Comparison of ENCODE assay signal across 27 mouse cellular contexts in genomic region chr4:156069701-156070100, GRCm38 (mm10). TPM values are rescaled to one million over a fixed set of nuclear protein-coding genes. Genes with fewer than 3 reads are reported as not detected.
A peak's percentile ranks its signal among the peaks of the same experiment; 100 is the strongest.
DNase-seq lines count a peak whose midpoint lies in the region; ATAC-seq and TF ChIP-seq lines count a peak whose summit lies in the region.
"Had no signal": no experiment of that assay in that cellular context is flagged by ENCODE, and none has a peak within 500 bp of the region (broad histone marks: within the 10 kb centered on the region; RNA-seq: fewer than 3 reads in every experiment).

No protein-coding gene starts in this region.

- no peaks in the 10 kb centered on the region for H3K4me1 ChIP-seq in heart, embryonic 16.5 days (ENCODE audit: control insufficient read depth, insufficient read depth, low read length)
- H3K4me1 ChIP-seq in thymus, adult 2 months (replicated peaks; ENCODE audit: control insufficient read depth, insufficient read depth, low read length): peaks cover 48% of the 10 kb centered on the region
- peaks cover 21% of the 10 kb centered on the region for H3K4me1 ChIP-seq in embryonic facial prominence, embryonic 10.5 days

- no peaks in the 10 kb centered on the region for H3K36me3 ChIP-seq in heart, embryonic 16.5 days (ENCODE audit: control insufficient read depth, insufficient read depth)
- H3K36me3 ChIP-seq in thymus, adult 2 months (ENCODE audit: control insufficient read depth, insufficient read depth, low read length): no peaks in the 10 kb centered on the region
- H3K36me3 ChIP-seq in embryonic facial prominence, embryonic 10.5 days (replicated peaks): no peaks in the 10 kb centered on the region
- H3K36me3 ChIP-seq: heart, embryonic 13.5 days; limb, embryonic 15.5 days; liver, embryonic 15.5 days; neural tube, embryonic 13.5 days had no signal

- no peak for ATAC-seq in heart, embryonic 16.5 days (replicated peaks; ENCODE audit: extremely low read depth, insufficient read depth, low FRiP score)
- ATAC-seq: activated CD4-positive, CD25-positive, alpha-beta regulatory T cell, adult 4 months; midbrain, embryonic 16.5 days had no signal

- TF ChIP-seq POLR2A in thymus, adult 2 months (IDR thresholded peaks at IDR 0.05; ENCODE audit: control insufficient read depth, extremely low read depth, insufficient read depth, low read length, poor library complexity): no peak

- no peak overlapping the region for H3K9ac ChIP-seq in heart, embryonic 16.5 days (ENCODE audit: low read length)
- H3K9ac ChIP-seq: heart, embryonic 13.5 days; limb, embryonic 15.5 days; liver, embryonic 15.5 days had no signal

- H3K27me3 ChIP-seq in heart, embryonic 16.5 days (ENCODE audit: control insufficient read depth, insufficient read depth, low read length): no peaks in the 10 kb centered on the region
- H3K27me3 ChIP-seq in thymus, adult 2 months (ENCODE audit: control insufficient read depth, insufficient read depth, low read length): no peaks in the 10 kb centered on the region
- H3K27me3 ChIP-seq in embryonic facial prominence, embryonic 10.5 days (replicated peaks; ENCODE audit: low read depth, poor library complexity, severe bottlenecking): no peaks in the 10 kb centered on the region
- H3K27me3 ChIP-seq: heart, embryonic 13.5 days; limb, embryonic 15.5 days; liver, embryonic 15.5 days; neural tube, embryonic 13.5 days had no signal

- no peaks in the 10 kb centered on the region for H3K9me3 ChIP-seq in heart, embryonic 16.5 days (replicated peaks; ENCODE audit: control insufficient read depth, low read length)
- H3K9me3 ChIP-seq in embryonic facial prominence, embryonic 10.5 days: no peaks in the 10 kb centered on the region
- H3K9me3 ChIP-seq: heart, embryonic 13.5 days; limb, embryonic 15.5 days; liver, embryonic 15.5 days; neural tube, embryonic 13.5 days had no signal

- peak overlapping the region; percentile 34 for H3K27ac ChIP-seq in heart, embryonic 16.5 days (ENCODE audit: low read length)
- peak overlapping the region; percentile 100 for H3K27ac ChIP-seq in thymus, adult 2 months (ENCODE audit: control insufficient read depth, insufficient read depth, low read length)
- peak overlapping the region; percentile 72 for H3K27ac ChIP-seq in embryonic facial prominence, embryonic 10.5 days (replicated peaks)
- no peak overlapping the region for H3K27ac ChIP-seq in left cerebral cortex, adult 2 months
- H3K27ac ChIP-seq: heart, embryonic 13.5 days; limb, embryonic 15.5 days; liver, embryonic 15.5 days; macrophage had no signal

- intact Hi-C loops in heart, postnatal 36 days (cut with DNase I): no loop called here
- intact Hi-C loops in left cerebral cortex, adult 2 months (cut with DNase I): no loop called here

- no peak for TF ChIP-seq CTCF in thymus, adult 2 months (IDR thresholded peaks at IDR 0.05; ENCODE audit: borderline replicate concordance, control insufficient read depth, extremely low read depth, insufficient read depth, low read length, poor library complexity)
- no peak for TF ChIP-seq CTCF in left cerebral cortex, adult 2 months (IDR thresholded peaks at IDR 0.05)

- no peak overlapping the region for H3K4me3 ChIP-seq in heart, embryonic 16.5 days (ENCODE audit: low read length)
- H3K4me3 ChIP-seq in thymus, adult 2 months (ENCODE audit: control insufficient read depth, insufficient read depth, low read length): peak overlapping the region; percentile 26
- no peak overlapping the region for H3K4me3 ChIP-seq in embryonic facial prominence, embryonic 10.5 days
- H3K4me3 ChIP-seq in left cerebral cortex, adult 2 months: no peak overlapping the region
- H3K4me3 ChIP-seq: heart, embryonic 13.5 days; limb, embryonic 15.5 days; liver, embryonic 15.5 days; myocyte; neural tube, embryonic 13.5 days had no signal

- no peak overlapping the region for H3K4me2 ChIP-seq in heart, embryonic 16.5 days (ENCODE audit: low read depth, low read length)
- H3K4me2 ChIP-seq: heart, embryonic 13.5 days; limb, embryonic 15.5 days; liver, embryonic 15.5 days; neural tube, embryonic 13.5 days had no signal

- WGBS in heart, embryonic 16.5 days: 96% methylated on average over 8 of the region's 8 CpGs
- WGBS in thymus, adult 2 months: 78% methylated on average over 8 of the region's 8 CpGs
- 78% methylated on average over 8 of the region's 8 CpGs for WGBS in embryonic facial prominence, embryonic 10.5 days

- DNase-seq in heart, postnatal 36 days: no peak
- no peak for DNase-seq in thymus, adult 2 months
- DNase-seq in thymus, adult 18-20 months: no peak
- DNase-seq in embryonic facial prominence, embryonic 10.5 days (ENCODE audit: low spot score): peak; percentile 18
- no peak for DNase-seq in left cerebral cortex, adult 2 months (ENCODE audit: extremely low spot score in 1 of 2, low spot score in 2 of 2)
- DNase-seq in right cerebral cortex, postnatal 36 days (ENCODE audit: low spot score in 2 of 2): no peak
- DNase-seq: adrenal gland, postnatal 10 days; cerebellum, adult 18-20 months; cerebellum, postnatal 14 days; heart, adult 18-20 months; heart, postnatal 4 days; kidney, adult 18-20 months; kidney, postnatal 4 days; right cerebral cortex, adult 18-20 months had no signal

RNA-seq across cellular contexts. Expression of gene Ttll10, which starts 10.5 kb away (rescaled TPM):
- polyA plus RNA-seq in heart, embryonic 16.5 days (2015; fragmentation: Nextera tagmentation; extraction: Ambion mirVana): 0.33 and 0.37 TPM in 2 replicates
- total RNA-seq in heart, postnatal 36 days (2021): not detected
- polyA plus RNA-seq in thymus, adult 2 months (2012; rRNA removed): 2.4 and 3.5 TPM in 2 replicates
- polyA plus RNA-seq in embryonic facial prominence, embryonic 10.5 days (2016; fragmentation: Nextera tagmentation; extraction: Ambion mirVana): 0.69 and 0.95 TPM in 2 replicates
- total RNA-seq in left cerebral cortex, adult 2 months (2021): under 1 TPM in 1 of 2 experiments, not detected in 1; 0.79 TPM
- total RNA-seq: gastrocnemius, postnatal 25 days; left cerebral cortex, postnatal 25 days; MEL had no signal
- polyA plus RNA-seq: activated CD4-positive, CD25-positive, alpha-beta regulatory T cell, adult 4 months; forebrain, embryonic 16.5 days; macrophage; midbrain, embryonic 16.5 days; myocyte; neural tube, embryonic 13.5 days had no signal

RNA-seq across cellular contexts. Expression of gene 9430015G10Rik, which starts 40.1 kb away (rescaled TPM):
- polyA plus RNA-seq in heart, embryonic 16.5 days (2015; fragmentation: Nextera tagmentation; extraction: Ambion mirVana): 17.3 and 17.4 TPM in 2 replicates
- total RNA-seq in heart, postnatal 36 days (2021): 1 to 10 TPM; 3.0 TPM
- polyA plus RNA-seq in thymus, adult 2 months (2012; rRNA removed): 89.1 and 93.3 TPM in 2 replicates
- 73.9 and 76.9 TPM in 2 replicates for polyA plus RNA-seq in embryonic facial prominence, embryonic 10.5 days (2016; fragmentation: Nextera tagmentation; extraction: Ambion mirVana)
- total RNA-seq in left cerebral cortex, adult 2 months (2021): 10 to 100 TPM; 30.7 to 34.7 TPM

RNA-seq across cellular contexts. Expression of gene Tnfrsf18, which starts 43.7 kb away (rescaled TPM):
- 2.3 and 2.6 TPM in 2 replicates for polyA plus RNA-seq in heart, embryonic 16.5 days (2015; fragmentation: Nextera tagmentation; extraction: Ambion mirVana)
- total RNA-seq in heart, postnatal 36 days (2021): not detected
- polyA plus RNA-seq in thymus, adult 2 months (2012; rRNA removed): 82.1 and 85.2 TPM in 2 replicates
- polyA plus RNA-seq in embryonic facial prominence, embryonic 10.5 days (2016; fragmentation: Nextera tagmentation; extraction: Ambion mirVana): 1.2 and 1.4 TPM in 2 replicates
- not detected for total RNA-seq in left cerebral cortex, adult 2 months (2021)
- total RNA-seq: gastrocnemius, postnatal 25 days; left cerebral cortex, postnatal 25 days had no signal

RNA-seq across cellular contexts. Expression of gene Tnfrsf4, which starts 56.1 kb away (rescaled TPM):
- 0.95 and 1.5 TPM in 2 replicates for polyA plus RNA-seq in heart, embryonic 16.5 days (2015; fragmentation: Nextera tagmentation; extraction: Ambion mirVana)
- under 1 TPM; 0.27 to 0.39 TPM for total RNA-seq in heart, postnatal 36 days (2021)
- polyA plus RNA-seq in thymus, adult 2 months (2012; rRNA removed): 68.9 and 81.3 TPM in 2 replicates
- polyA plus RNA-seq in embryonic facial prominence, embryonic 10.5 days (2016; fragmentation: Nextera tagmentation; extraction: Ambion mirVana): 1.1 and 1.4 TPM in 2 replicates
- 1 to 10 TPM; 1.7 to 2.4 TPM for total RNA-seq in left cerebral cortex, adult 2 months (2021)
- polyA plus RNA-seq: midbrain, embryonic 16.5 days had no signal

Comparison
In these comparisons a context has a peak if more than half of its experiments do, and no peak if none do; other contexts are left out.
1. RNA of gene Tnfrsf18, which starts 43.7 kb away (polyA plus RNA-seq): 82.1 to 85.2 TPM in thymus, adult 2 months; 2.3 to 2.6 TPM in heart, embryonic 16.5 days and 1.2 to 1.4 TPM in embryonic facial prominence, embryonic 10.5 days; every median in the first group is over 10 times any median in the second.